In the genomic region with DNA sequence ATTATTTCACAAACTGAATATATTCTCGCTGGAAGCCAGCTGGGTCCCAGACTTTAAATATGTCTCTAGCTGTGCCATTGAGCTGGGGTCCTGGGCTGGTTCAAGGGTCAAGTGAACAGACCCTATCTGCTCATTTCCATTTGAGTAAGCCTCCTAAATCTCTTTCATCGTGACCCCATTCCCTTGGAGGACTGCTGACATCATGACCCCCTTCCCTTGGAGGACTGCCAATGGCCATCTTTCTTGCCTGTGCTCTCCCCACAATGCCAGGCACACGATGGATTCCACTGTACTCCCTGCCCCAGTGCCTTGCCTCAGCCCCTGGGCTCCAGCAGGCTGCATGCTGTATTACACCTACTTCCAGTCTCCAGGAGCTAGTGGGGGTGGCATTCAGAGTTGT, we compare ENCODE assay signal across 23 mouse cellular contexts.
DNase-seq lines count a peak whose midpoint lies in the region; ATAC-seq lines count a peak whose summit lies in the region.
"Had no signal": no experiment of that assay in that cellular context is flagged by ENCODE, and none has a peak within 500 bp of the region (broad histone marks: within the 10 kb centered on the region; RNA-seq: fewer than 3 reads in every experiment).

No protein-coding gene starts in this region.

- 36% methylated on average over 3 of the region's 3 CpGs for WGBS in hindbrain, embryonic 10.5 days
- WGBS in hindbrain, embryonic 11.5 days, result 24% methylated on average over 3 of the region's 3 CpGs
- WGBS in neural tube, embryonic 11.5 days, result 25% methylated on average over 3 of the region's 3 CpGs

- no peak for ATAC-seq in hindbrain, embryonic 11.5 days (ENCODE audit: low FRiP score)
- no peak for ATAC-seq in neural tube, embryonic 11.5 days (ENCODE audit: insufficient read depth, low FRiP score, low TSS enrichment)
- ATAC-seq: intestine, postnatal 0 days; liver, embryonic 12.5 days had no signal

- no peaks in the 10 kb centered on the region for H3K27me3 ChIP-seq in hindbrain, embryonic 10.5 days (ENCODE audit: insufficient read depth, poor library complexity, severe bottlenecking)
- no peaks in the 10 kb centered on the region for H3K27me3 ChIP-seq in hindbrain, embryonic 11.5 days (ENCODE audit: control insufficient read depth, insufficient read depth, low read length)
- H3K27me3 ChIP-seq in neural tube, embryonic 11.5 days (ENCODE audit: control insufficient read depth, insufficient read depth, low read length), result no peaks in the 10 kb centered on the region
- H3K27me3 ChIP-seq: limb, embryonic 12.5 days; liver, embryonic 12.5 days had no signal

- no peak overlapping the region for H3K4me2 ChIP-seq in hindbrain, embryonic 11.5 days (replicated peaks; ENCODE audit: low read depth, low read length)
- H3K4me2 ChIP-seq in neural tube, embryonic 11.5 days (ENCODE audit: low read depth), result no peak overlapping the region
- H3K4me2 ChIP-seq: limb, embryonic 12.5 days; liver, embryonic 12.5 days had no signal

- peak overlapping the region; percentile 29; the same call in 1 of the 2 replicates for H3K27ac ChIP-seq in hindbrain, embryonic 10.5 days
- no peak overlapping the region for H3K27ac ChIP-seq in hindbrain, embryonic 11.5 days (ENCODE audit: low read depth, low read length)
- no peak overlapping the region for H3K27ac ChIP-seq in neural tube, embryonic 11.5 days (ENCODE audit: low read depth, low read length)
- H3K27ac ChIP-seq: gastrocnemius, adult 2 months; layer of hippocampus, adult 2 months; limb, embryonic 12.5 days; liver, embryonic 12.5 days; stomach, postnatal 0 days had no signal

- no peaks in the 10 kb centered on the region for H3K9me3 ChIP-seq in hindbrain, embryonic 10.5 days
- no peaks in the 10 kb centered on the region; the same call in 1 of the 2 replicates for H3K9me3 ChIP-seq in hindbrain, embryonic 11.5 days (ENCODE audit: control insufficient read depth, low read length)
- H3K9me3 ChIP-seq in neural tube, embryonic 11.5 days (ENCODE audit: control insufficient read depth, low read length), result no peaks in the 10 kb centered on the region
- H3K9me3 ChIP-seq: liver, embryonic 12.5 days had no signal

- peak; percentile 38 for DNase-seq in hindbrain, embryonic 10.5 days (ENCODE audit: low spot score)
- no peak for DNase-seq in hindbrain, embryonic 11.5 days (ENCODE audit: low spot score)
- peak; percentile 27 for DNase-seq in kidney, postnatal 14 days
- no peak for DNase-seq in kidney, adult 9 months
- DNase-seq in embryo, embryonic 10 days (ENCODE audit: low spot score), result peak; percentile 38
- DNase-seq in neural tube, embryonic 11.5 days (ENCODE audit: low spot score), result peak; percentile 18
- DNase-seq in left cerebral cortex, adult 18-20 months (ENCODE audit: low spot score in 2 of 2), result no peak
- no peak for DNase-seq in spleen, postnatal 10 days (ENCODE audit: low spot score in 2 of 2)
- DNase-seq: adrenal gland, adult 2 months; cerebellum, adult 11-12 months; gastrocnemius, adult 2 months; heart, postnatal 4 days; layer of hippocampus, postnatal 36 days; lung, adult 2 months; midbrain, embryonic 14.5 days; thymus, adult 2 months; thymus, postnatal 4 days had no signal

- H3K36me3 ChIP-seq in hindbrain, embryonic 10.5 days, result no peaks in the 10 kb centered on the region
- no peaks in the 10 kb centered on the region for H3K36me3 ChIP-seq in hindbrain, embryonic 11.5 days (ENCODE audit: control insufficient read depth, insufficient read depth, low read length)
- no peaks in the 10 kb centered on the region for H3K36me3 ChIP-seq in neural tube, embryonic 11.5 days (ENCODE audit: control insufficient read depth, insufficient read depth, low read length)
- H3K36me3 ChIP-seq: G1E; limb, embryonic 12.5 days; liver, embryonic 12.5 days had no signal

- H3K4me3 ChIP-seq in hindbrain, embryonic 10.5 days, result no peak overlapping the region
- H3K4me3 ChIP-seq in hindbrain, embryonic 11.5 days (ENCODE audit: low read depth, low read length), result no peak overlapping the region
- H3K4me3 ChIP-seq in neural tube, embryonic 11.5 days (ENCODE audit: low read depth, low read length), result no peak overlapping the region
- H3K4me3 ChIP-seq: gastrocnemius, adult 2 months; layer of hippocampus, adult 2 months; limb, embryonic 12.5 days; liver, embryonic 12.5 days had no signal

- H3K9ac ChIP-seq in hindbrain, embryonic 11.5 days (ENCODE audit: low read depth, low read length), result no peak overlapping the region
- H3K9ac ChIP-seq in neural tube, embryonic 11.5 days (ENCODE audit: low read length), result no peak overlapping the region
- H3K9ac ChIP-seq: limb, embryonic 12.5 days; liver, embryonic 12.5 days had no signal

- peaks cover 27% of the 10 kb centered on the region for H3K4me1 ChIP-seq in hindbrain, embryonic 10.5 days (replicated peaks)
- H3K4me1 ChIP-seq in hindbrain, embryonic 11.5 days (replicated peaks; ENCODE audit: control insufficient read depth, insufficient read depth, low read length), result no peaks in the 10 kb centered on the region
- 0 out of 2 replicates have a peak, but pooled peaks cover 3% of the 10 kb centered on the region for H3K4me1 ChIP-seq in neural tube, embryonic 11.5 days (ENCODE audit: control insufficient read depth, insufficient read depth, low read length)
- H3K4me1 ChIP-seq: limb, embryonic 12.5 days; liver, embryonic 12.5 days had no signal

Comparison
In these comparisons a context has a peak if more than half of its experiments do, and no peak if none do; other contexts are left out.
1. DNase-seq: peak in hindbrain, embryonic 10.5 days (single experiment), kidney, postnatal 14 days (single experiment), embryo, embryonic 10 days (single experiment) and neural tube, embryonic 11.5 days (single experiment); none in hindbrain, embryonic 11.5 days (single experiment), kidney, adult 9 months (single experiment), left cerebral cortex, adult 18-20 months (0 of 2) and spleen, postnatal 10 days (0 of 2).